ENCODE assay signal across 32 mouse cellular contexts in genomic region chr1:59430886-59431486, GRCm38 (mm10). TPM values are rescaled to one million over a fixed set of nuclear protein-coding genes. Genes with fewer than 3 reads are reported as not detected.
DNase-seq lines count a peak whose midpoint lies in the region; ATAC-seq lines count a peak whose summit lies in the region.
"Had no signal": no experiment of that assay in that cellular context is flagged by ENCODE, and none has a peak within 500 bp of the region (broad histone marks: within the 10 kb centered on the region; RNA-seq: fewer than 3 reads in every experiment).

No protein-coding gene starts in this region.

- no peak for ATAC-seq in hindbrain, embryonic 14.5 days (ENCODE audit: low FRiP score)
- ATAC-seq in megakaryocyte, adult 5-6 weeks (ENCODE audit: poor library complexity, severe bottlenecking) = no peak
- ATAC-seq: activated CD4-positive, CD25-positive, alpha-beta regulatory T cell, adult 4 months; CD4-positive, CD25-positive, alpha-beta regulatory T cell, adult 4 months; forebrain, embryonic 16.5 days; hindbrain, postnatal 0 days; intestine, embryonic 15.5 days had no signal

- H3K4me2 ChIP-seq in hindbrain, embryonic 14.5 days (replicated peaks) = no peak overlapping the region
- H3K4me2 ChIP-seq: embryonic facial prominence, embryonic 13.5 days; intestine, embryonic 15.5 days; limb, embryonic 15.5 days; lung, embryonic 14.5 days; midbrain, embryonic 12.5 days; neural tube, embryonic 13.5 days had no signal

- DNase-seq in hindbrain, embryonic 10.5 days (ENCODE audit: low spot score) = no peak
- DNase-seq in hindbrain, embryonic 14.5 days (ENCODE audit: low spot score) = no peak
- DNase-seq in kidney, postnatal 14 days = peak; percentile 33
- DNase-seq in spleen, postnatal 14 days (ENCODE audit: low spot score in 2 of 2) = no peak
- DNase-seq in yolk sac, embryonic 10.5 days (ENCODE audit: low spot score) = no peak
- DNase-seq: adrenal gland, adult 2 months; adrenal gland, postnatal 36 days; cerebellum, adult 18-20 months; heart, postnatal 14 days; layer of hippocampus, postnatal 36 days; lung, embryonic 14.5 days; lung, postnatal 14 days; retina, postnatal 1 day; right cerebral cortex, postnatal 25 days; spleen, adult 18-20 months; thymus, adult 18-20 months; thymus, postnatal 25 days had no signal

- peaks cover 28% of the 10 kb centered on the region for H3K4me1 ChIP-seq in hindbrain, embryonic 10.5 days (replicated peaks)
- no peaks in the 10 kb centered on the region for H3K4me1 ChIP-seq in hindbrain, embryonic 14.5 days (replicated peaks; ENCODE audit: control insufficient read depth, insufficient read depth, low read length)
- H3K4me1 ChIP-seq in megakaryocyte, embryonic 14.5 days = peaks cover 8% of the 10 kb centered on the region
- H3K4me1 ChIP-seq: embryonic facial prominence, embryonic 13.5 days; intestine, embryonic 15.5 days; limb, embryonic 15.5 days; neural tube, embryonic 13.5 days had no signal

- H3K36me3 ChIP-seq in hindbrain, embryonic 10.5 days = no peaks in the 10 kb centered on the region
- H3K36me3 ChIP-seq in hindbrain, embryonic 14.5 days (replicated peaks; ENCODE audit: control insufficient read depth, insufficient read depth) = no peaks in the 10 kb centered on the region
- no peaks in the 10 kb centered on the region for H3K36me3 ChIP-seq in megakaryocyte, embryonic 14.5 days (replicated peaks; ENCODE audit: low read length)
- H3K36me3 ChIP-seq: embryonic facial prominence, embryonic 13.5 days; forebrain, embryonic 10.5 days; intestine, embryonic 15.5 days; limb, embryonic 10.5 days; limb, embryonic 15.5 days; midbrain, embryonic 12.5 days; neural tube, embryonic 13.5 days had no signal

- 90% methylated on average over 6 of the region's 6 CpGs for WGBS in hindbrain, embryonic 10.5 days
- 90% methylated on average over 6 of the region's 6 CpGs for WGBS in hindbrain, embryonic 14.5 days

- peak overlapping the region; percentile 45; the same call in 1 of the 2 replicates for H3K27ac ChIP-seq in hindbrain, embryonic 10.5 days
- H3K27ac ChIP-seq in hindbrain, embryonic 14.5 days = no peak overlapping the region
- H3K27ac ChIP-seq: embryonic facial prominence, embryonic 13.5 days; forebrain, embryonic 10.5 days; hindbrain, postnatal 0 days; intestine, embryonic 15.5 days; limb, embryonic 10.5 days; limb, embryonic 15.5 days; liver, embryonic 14.5 days; midbrain, embryonic 12.5 days; neural tube, embryonic 13.5 days; stomach, postnatal 0 days had no signal

- H3K9me3 ChIP-seq in hindbrain, embryonic 10.5 days = no peaks in the 10 kb centered on the region
- no peaks in the 10 kb centered on the region for H3K9me3 ChIP-seq in hindbrain, embryonic 14.5 days (ENCODE audit: control insufficient read depth, low read length)
- H3K9me3 ChIP-seq in megakaryocyte, embryonic 14.5 days = no peaks in the 10 kb centered on the region
- H3K9me3 ChIP-seq: embryonic facial prominence, embryonic 13.5 days; forebrain, embryonic 10.5 days; intestine, embryonic 15.5 days; limb, embryonic 10.5 days; limb, embryonic 15.5 days; midbrain, embryonic 12.5 days; neural tube, embryonic 13.5 days had no signal

- no peaks in the 10 kb centered on the region for H3K27me3 ChIP-seq in hindbrain, embryonic 10.5 days (ENCODE audit: insufficient read depth, poor library complexity, severe bottlenecking)
- no peaks in the 10 kb centered on the region for H3K27me3 ChIP-seq in hindbrain, embryonic 14.5 days (ENCODE audit: control insufficient read depth, insufficient read depth, low read length)
- peaks cover 16% of the 10 kb centered on the region for H3K27me3 ChIP-seq in megakaryocyte, embryonic 14.5 days (replicated peaks)
- H3K27me3 ChIP-seq: embryonic facial prominence, embryonic 13.5 days; intestine, embryonic 15.5 days; limb, embryonic 15.5 days; neural tube, embryonic 13.5 days had no signal

- no peak overlapping the region for H3K9ac ChIP-seq in hindbrain, embryonic 14.5 days
- H3K9ac ChIP-seq: embryonic facial prominence, embryonic 13.5 days; intestine, embryonic 15.5 days; limb, embryonic 15.5 days; liver, embryonic 14.5 days; lung, embryonic 14.5 days; midbrain, embryonic 12.5 days; neural tube, embryonic 13.5 days had no signal

- H3K4me3 ChIP-seq in hindbrain, embryonic 10.5 days = no peak overlapping the region
- H3K4me3 ChIP-seq in hindbrain, embryonic 14.5 days (replicated peaks; ENCODE audit: low read length) = no peak overlapping the region
- H3K4me3 ChIP-seq in megakaryocyte, embryonic 14.5 days (replicated peaks) = peak overlapping the region; percentile 10
- H3K4me3 ChIP-seq: embryonic facial prominence, embryonic 13.5 days; forebrain, embryonic 10.5 days; intestine, embryonic 15.5 days; limb, embryonic 10.5 days; limb, embryonic 15.5 days; midbrain, embryonic 12.5 days; neural tube, embryonic 13.5 days had no signal

RNA-seq across cellular contexts. Expression of gene Fzd7, which starts 51.2 kb away (rescaled TPM):
- 14.4 and 16.1 TPM in 2 replicates for polyA plus RNA-seq in hindbrain, embryonic 10.5 days (2016; fragmentation: Nextera tagmentation; extraction: Ambion mirVana)
- 3.8 and 4.4 TPM in 2 replicates for polyA plus RNA-seq in hindbrain, embryonic 14.5 days (2014; fragmentation: Nextera tagmentation; extraction: Ambion mirVana)
- 0.31 and 0.60 TPM in 2 replicates for polyA plus RNA-seq in megakaryocyte, embryonic 14.5 days (2012; ENCODE audit: insufficient read depth, low replicate concordance)
- total RNA-seq in megakaryocyte, adult 5-6 weeks (2015) = 4.7 and 5.9 TPM in 2 replicates
- 3.2 and 3.9 TPM in 2 replicates for total RNA-seq in megakaryocyte, adult 5-6 weeks (2017)
- polyA plus RNA-seq: activated CD4-positive, CD25-positive, alpha-beta regulatory T cell, adult 4 months; CD4-positive, CD25-positive, alpha-beta regulatory T cell, adult 4 months had no signal
